Mouse (Mus musculus): ENCODE data around the gene Adora3. TPM values are rescaled to one million over a fixed set of nuclear protein-coding genes. Genes with fewer than 3 reads are reported as not detected.
A peak's percentile ranks its signal among the peaks of the same experiment; 100 is the strongest.

Gene Adora3
- polyA plus RNA-seq, 1 experiment from 2014 or later, result 0.12 TPM

DNA sequence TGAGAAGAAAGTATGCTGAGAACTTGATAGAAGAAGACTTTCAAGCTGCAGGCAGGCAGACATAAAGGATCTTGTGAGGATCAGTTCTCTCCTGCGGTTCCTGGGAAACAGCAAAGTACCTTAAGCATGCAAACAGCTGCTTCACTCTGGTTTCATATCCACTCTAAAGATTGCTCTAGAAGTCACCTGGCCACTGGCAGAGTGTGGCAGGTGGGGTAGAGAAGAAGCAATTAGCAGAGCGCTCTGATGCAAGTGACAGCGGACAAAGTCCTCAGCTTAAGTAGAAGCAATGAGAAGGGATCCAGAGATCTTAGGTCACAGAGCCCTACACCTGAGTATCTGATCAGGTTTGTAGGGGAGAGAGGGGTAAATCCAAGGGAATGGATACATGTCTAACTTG is 39.1 kb upstream of the Adora3 start:
- H3K4me2 ChIP-seq (ENCODE audit: low read length), result no peak overlapping the region
- ATAC-seq (replicated peaks; ENCODE audit: low FRiP score, low read depth) (no peak), DNase-seq (ENCODE audit: low spot score) (no peak)
- H3K4me1 ChIP-seq (replicated peaks; ENCODE audit: insufficient read depth, low read length), result no peaks in the 10 kb centered on the region
- TF ChIP-seq CTCF (IDR thresholded peaks at IDR 0.05; ENCODE audit: low read depth), result no peak
- whole genome bisulfite sequencing, result 96% methylated on average over 3 of the region's 3 CpGs
- H3K9ac ChIP-seq (ENCODE audit: low read depth, low read length), result no peak overlapping the region
- no peak overlapping the region for H3K4me3 ChIP-seq (replicated peaks; ENCODE audit: low read depth, low read length)
- H3K27ac ChIP-seq, result no peak overlapping the region
- no peaks in the 10 kb centered on the region for H3K36me3 ChIP-seq (ENCODE audit: insufficient read depth, low read length)
- H3K9me3 ChIP-seq (replicated peaks; ENCODE audit: low read length), result no peaks in the 10 kb centered on the region
- H3K27me3 ChIP-seq (ENCODE audit: insufficient read depth, low read length), result no peaks in the 10 kb centered on the region

DNA sequence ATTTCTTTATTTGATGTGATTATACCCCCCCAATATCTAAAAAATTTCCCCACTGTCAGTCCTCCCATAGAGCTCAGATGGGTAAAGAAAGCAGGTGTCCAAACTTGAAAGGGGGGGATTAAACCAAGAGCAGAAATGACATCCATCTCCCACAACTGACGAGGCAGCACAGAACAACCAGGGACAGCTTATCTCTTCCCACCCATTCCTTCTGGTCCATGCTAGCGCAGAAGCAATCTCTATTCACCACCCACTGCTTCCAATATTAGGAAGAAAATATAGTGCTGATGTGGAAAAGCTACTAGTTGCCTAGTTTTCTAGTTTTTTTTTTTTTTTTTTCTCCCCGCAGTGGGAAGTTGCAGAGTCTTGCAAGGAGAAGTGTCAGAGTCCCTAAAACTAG is 34.8 kb upstream of the Adora3 start:
- 83% methylated on average over 3 of the region's 3 CpGs for WGBS
- no peak overlapping the region for H3K4me2 ChIP-seq (ENCODE audit: low read length)
- no peak overlapping the region for H3K4me3 ChIP-seq (replicated peaks; ENCODE audit: low read depth, low read length)
- no peaks in the 10 kb centered on the region for H3K36me3 ChIP-seq (ENCODE audit: insufficient read depth, low read length)
- TF ChIP-seq CTCF (IDR thresholded peaks at IDR 0.05; ENCODE audit: low read depth), result no peak
- H3K9ac ChIP-seq (ENCODE audit: low read depth, low read length), result no peak overlapping the region
- no peaks in the 10 kb centered on the region for H3K9me3 ChIP-seq (replicated peaks; ENCODE audit: low read length)
- ATAC-seq (replicated peaks; ENCODE audit: low FRiP score, low read depth), result no peak
- no peaks in the 10 kb centered on the region for H3K4me1 ChIP-seq (replicated peaks; ENCODE audit: insufficient read depth, low read length)
- H3K27me3 ChIP-seq (ENCODE audit: insufficient read depth, low read length), result no peaks in the 10 kb centered on the region
- H3K27ac ChIP-seq, result no peak overlapping the region
- DNase-seq (ENCODE audit: low spot score), result no peak

DNA sequence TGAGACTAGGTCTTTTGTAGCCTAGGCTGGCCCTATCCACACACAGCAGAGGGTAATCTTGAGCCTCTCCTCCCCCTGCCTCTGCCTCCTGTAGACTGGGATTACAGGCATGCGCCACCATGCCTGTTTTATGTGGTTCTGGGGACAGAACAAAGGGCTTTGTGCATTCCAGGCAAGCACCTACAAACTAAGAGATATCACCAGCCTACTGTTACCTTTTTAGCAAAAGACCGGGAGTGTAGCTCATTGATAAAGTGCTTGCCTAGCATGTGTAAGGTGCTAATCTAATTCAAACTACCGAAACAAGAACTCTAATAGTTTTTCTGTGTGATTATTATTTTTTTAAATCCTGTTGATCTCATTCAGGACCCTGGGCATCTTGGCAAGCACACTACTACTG is 33.8 kb upstream of the Adora3 start:
- H3K4me3 ChIP-seq (replicated peaks; ENCODE audit: low read depth, low read length), result no peak overlapping the region
- WGBS, result 87% methylated on average over 3 of the region's 3 CpGs
- no peaks in the 10 kb centered on the region for H3K4me1 ChIP-seq (replicated peaks; ENCODE audit: insufficient read depth, low read length)
- no peak overlapping the region for H3K27ac ChIP-seq
- H3K9ac ChIP-seq (ENCODE audit: low read depth, low read length), result no peak overlapping the region
- no peaks in the 10 kb centered on the region for H3K36me3 ChIP-seq (ENCODE audit: insufficient read depth, low read length)
- DNase-seq (ENCODE audit: low spot score) (no peak), ATAC-seq (replicated peaks; ENCODE audit: low FRiP score, low read depth) (no peak)
- no peaks in the 10 kb centered on the region for H3K9me3 ChIP-seq (replicated peaks; ENCODE audit: low read length)
- no peaks in the 10 kb centered on the region for H3K27me3 ChIP-seq (ENCODE audit: insufficient read depth, low read length)
- H3K4me2 ChIP-seq (ENCODE audit: low read length), result no peak overlapping the region
- no peak for TF ChIP-seq CTCF (IDR thresholded peaks at IDR 0.05; ENCODE audit: low read depth)

DNA sequence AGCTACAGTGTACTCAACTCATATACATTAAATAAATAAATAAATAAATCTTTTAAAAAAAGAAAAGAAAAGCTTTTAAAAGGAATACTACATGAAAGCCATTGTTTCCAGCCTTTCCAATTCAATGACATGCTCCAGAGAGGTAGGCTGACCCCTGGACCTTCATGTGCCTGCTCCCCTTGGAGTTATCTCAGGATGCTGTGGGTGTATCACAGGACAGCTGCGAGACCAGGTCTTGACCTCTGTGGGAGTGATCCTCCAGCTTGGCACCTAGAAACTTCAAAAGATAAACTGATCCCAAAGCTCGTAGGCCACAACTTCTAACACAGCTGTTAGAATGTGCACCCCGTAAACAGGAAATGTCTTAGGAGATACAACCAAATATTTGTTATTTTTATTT is 32.0 kb upstream of the Adora3 start:
- Histone ChIP-seq H3K9ac (ENCODE audit: low read depth, low read length) (no peak overlapping the region), H3K4me1 (replicated peaks; ENCODE audit: insufficient read depth, low read length) (no peaks in the 10 kb centered on the region), H3K4me2 (ENCODE audit: low read length) (no peak overlapping the region), H3K36me3 (ENCODE audit: insufficient read depth, low read length) (no peaks in the 10 kb centered on the region), H3K27me3 (ENCODE audit: insufficient read depth, low read length) (no peaks in the 10 kb centered on the region), H3K9me3 (replicated peaks; ENCODE audit: low read length) (no peaks in the 10 kb centered on the region), H3K27ac (no peak overlapping the region), H3K4me3 (replicated peaks; ENCODE audit: low read depth, low read length) (no peak overlapping the region)
- 39% methylated on average over 3 of the region's 3 CpGs for WGBS
- DNase-seq (ENCODE audit: low spot score) (no peak), ATAC-seq (replicated peaks; ENCODE audit: low FRiP score, low read depth) (no peak)
- no peak for TF ChIP-seq CTCF (IDR thresholded peaks at IDR 0.05; ENCODE audit: low read depth)

DNA sequence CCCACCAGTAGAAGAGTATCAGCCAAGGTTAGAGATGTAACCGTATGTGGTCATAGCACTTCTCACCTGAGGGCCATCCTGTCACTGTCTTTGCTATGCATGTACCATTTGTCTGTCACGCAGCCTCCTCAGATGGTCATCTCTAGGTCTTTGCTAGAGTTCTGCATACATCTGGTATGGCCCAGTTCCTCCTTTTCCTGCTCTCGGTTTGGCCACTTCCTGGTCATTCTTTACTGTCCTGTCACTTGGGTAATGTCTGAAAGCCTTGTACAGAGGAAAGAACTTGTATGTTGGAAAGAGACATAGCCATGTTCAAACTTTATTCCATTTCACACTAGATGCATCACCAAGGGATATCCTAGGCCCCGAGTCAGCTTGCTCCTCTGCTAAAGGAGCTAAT is 30.8 kb upstream of the Adora3 start:
- ATAC-seq (replicated peaks; ENCODE audit: low FRiP score, low read depth), result no peak
- no peaks in the 10 kb centered on the region for H3K9me3 ChIP-seq (replicated peaks; ENCODE audit: low read length)

DNA sequence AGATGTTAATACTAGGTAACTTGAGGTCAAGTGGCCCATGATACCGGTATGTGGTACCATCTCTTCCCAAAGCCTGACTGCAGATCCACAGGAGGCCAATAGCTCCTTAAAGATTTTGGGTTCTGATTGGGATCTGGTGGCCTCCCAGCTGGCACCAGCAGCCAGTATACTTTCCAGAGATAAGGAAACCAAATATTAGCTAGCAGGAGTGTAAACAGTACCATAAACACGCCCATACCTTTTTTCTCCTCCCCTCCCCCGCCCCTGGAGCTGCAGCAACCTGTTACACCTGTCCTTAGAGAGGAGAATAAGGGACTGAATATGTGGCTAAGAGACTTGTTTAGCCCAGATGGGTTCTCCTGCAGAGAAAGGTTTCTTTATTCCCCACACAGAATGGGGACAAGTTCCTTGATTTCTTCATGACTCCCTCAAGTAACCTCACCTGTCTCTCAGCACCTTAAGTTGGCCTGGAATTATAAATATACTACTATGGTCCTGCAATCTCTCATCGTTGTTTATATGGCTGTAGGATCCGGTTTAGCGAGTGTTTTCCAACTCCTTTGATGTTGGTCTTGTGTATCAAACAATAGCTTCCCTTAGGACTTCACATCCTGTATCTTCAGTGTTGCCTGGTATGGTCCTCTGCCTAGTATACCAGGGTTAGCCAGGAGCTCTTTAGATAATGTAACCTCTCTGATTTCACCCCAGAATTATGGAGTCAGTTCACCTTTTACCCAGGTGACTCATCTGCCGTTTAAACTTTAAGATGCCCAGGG is 24.2 kb upstream of the Adora3 start:
- H3K9me3 ChIP-seq (replicated peaks; ENCODE audit: low read length), result no peaks in the 10 kb centered on the region
- TF ChIP-seq CTCF (IDR thresholded peaks at IDR 0.05; ENCODE audit: low read depth), result no peak
- H3K4me3 ChIP-seq (replicated peaks; ENCODE audit: low read depth, low read length), result no peak overlapping the region
- H3K27ac ChIP-seq, result no peak overlapping the region
- H3K36me3 ChIP-seq (ENCODE audit: insufficient read depth, low read length), result no peaks in the 10 kb centered on the region
- ATAC-seq (replicated peaks; ENCODE audit: low FRiP score, low read depth), result no peak
- WGBS, result 63% methylated on average over 7 of the region's 7 CpGs
- DNase-seq (ENCODE audit: low spot score), result no peak
- H3K4me1 ChIP-seq (replicated peaks; ENCODE audit: insufficient read depth, low read length), result no peaks in the 10 kb centered on the region
- H3K27me3 ChIP-seq (ENCODE audit: insufficient read depth, low read length), result no peaks in the 10 kb centered on the region
- H3K9ac ChIP-seq (ENCODE audit: low read depth, low read length), result no peak overlapping the region
- H3K4me2 ChIP-seq (ENCODE audit: low read length), result no peak overlapping the region

More for the DNA sequence above, 30.8 kb upstream of the Adora3 start:
- H3K4me3 ChIP-seq (replicated peaks; ENCODE audit: low read depth, low read length), result no peak overlapping the region
- no peak overlapping the region for H3K9ac ChIP-seq (ENCODE audit: low read depth, low read length)
- H3K4me2 ChIP-seq (ENCODE audit: low read length), result no peak overlapping the region
- no peak overlapping the region for H3K27ac ChIP-seq
- H3K27me3 ChIP-seq (ENCODE audit: insufficient read depth, low read length), result no peaks in the 10 kb centered on the region
- no peaks in the 10 kb centered on the region for H3K36me3 ChIP-seq (ENCODE audit: insufficient read depth, low read length)
- no peak for TF ChIP-seq CTCF (IDR thresholded peaks at IDR 0.05; ENCODE audit: low read depth)
- 81% methylated on average over 4 of the region's 4 CpGs for WGBS
- DNase-seq (ENCODE audit: low spot score), result no peak
- H3K4me1 ChIP-seq (replicated peaks; ENCODE audit: insufficient read depth, low read length), result no peaks in the 10 kb centered on the region

DNA sequence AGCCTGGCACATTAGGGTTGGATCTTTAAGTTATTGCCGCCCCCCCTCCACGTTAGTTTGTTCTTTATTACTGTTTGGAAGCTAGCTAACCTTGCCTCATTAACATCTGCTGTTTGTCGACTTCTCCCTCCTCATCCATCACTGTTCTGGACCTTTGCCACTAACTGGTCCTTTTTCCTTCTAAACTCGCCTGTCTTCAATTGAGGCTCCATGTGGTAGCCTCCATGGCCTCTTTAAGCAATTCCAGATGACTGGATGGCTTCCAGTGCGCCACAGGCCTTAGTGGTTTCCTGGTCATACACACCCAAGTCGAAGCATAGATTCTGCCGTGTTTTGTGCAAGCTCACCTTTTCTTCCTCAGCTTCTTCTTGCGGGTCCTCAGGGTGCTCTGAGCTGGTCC is 16.9 kb upstream of the Adora3 start:
- WGBS, result 42% methylated on average over 8 of the region's 8 CpGs

More for the DNA sequence above, 16.9 kb upstream of the Adora3 start:
- Histone ChIP-seq H3K27me3 (ENCODE audit: insufficient read depth, low read length) (no peaks in the 10 kb centered on the region), H3K36me3 (ENCODE audit: insufficient read depth, low read length) (no peaks in the 10 kb centered on the region), H3K9ac (ENCODE audit: low read depth, low read length) (no peak overlapping the region), H3K4me1 (replicated peaks; ENCODE audit: insufficient read depth, low read length) (no peaks in the 10 kb centered on the region), H3K4me2 (ENCODE audit: low read length) (no peak overlapping the region), H3K27ac (no peak overlapping the region), H3K9me3 (replicated peaks; ENCODE audit: low read length) (no peaks in the 10 kb centered on the region), H3K4me3 (replicated peaks; ENCODE audit: low read depth, low read length) (no peak overlapping the region)
- DNase-seq (ENCODE audit: low spot score) (peak; percentile 34), ATAC-seq (replicated peaks; ENCODE audit: low FRiP score, low read depth) (no peak)
- no peak for TF ChIP-seq CTCF (IDR thresholded peaks at IDR 0.05; ENCODE audit: low read depth)
